Mouse (Mus musculus) urinary bladder, postnatal 4 days (tissue): ENCODE data around the gene Asgr2.
"Not testable (repeated sequence)": the region's sequence is repeated elsewhere in the genome, so short reads cannot be mapped to it uniquely, and the experiment has no call there.

ENCODE experiments used
- DNase-seq, 2 experiments: peaks; one replicate each; pipeline ENCODE4 v3.0.0; 2021 to 2022; ENCODE audit warnings: low spot score in 2 of 2

Asgr2 gene

DNA sequence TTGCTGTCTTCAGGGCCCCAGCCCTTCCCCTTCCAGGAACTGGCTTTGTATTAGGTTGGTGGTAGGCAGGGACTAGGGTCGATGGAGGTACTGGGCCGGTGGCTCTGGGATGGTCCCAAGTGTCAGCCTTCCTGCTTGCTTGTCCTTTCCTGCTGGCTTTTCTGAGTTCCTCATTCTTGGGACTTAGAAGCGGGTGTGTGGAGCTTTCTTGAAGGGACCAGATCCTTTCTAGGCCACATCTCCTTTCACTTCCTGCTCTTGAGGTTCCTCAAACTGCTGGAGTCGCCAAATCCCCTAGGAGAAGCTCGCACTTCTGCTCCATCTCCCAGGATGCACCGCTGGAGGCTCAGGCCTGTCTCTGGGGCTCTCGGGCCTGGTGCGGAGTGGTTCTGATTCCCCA is 7.9 kb upstream of the Asgr2 start:
- no peak for DNase-seq

DNA sequence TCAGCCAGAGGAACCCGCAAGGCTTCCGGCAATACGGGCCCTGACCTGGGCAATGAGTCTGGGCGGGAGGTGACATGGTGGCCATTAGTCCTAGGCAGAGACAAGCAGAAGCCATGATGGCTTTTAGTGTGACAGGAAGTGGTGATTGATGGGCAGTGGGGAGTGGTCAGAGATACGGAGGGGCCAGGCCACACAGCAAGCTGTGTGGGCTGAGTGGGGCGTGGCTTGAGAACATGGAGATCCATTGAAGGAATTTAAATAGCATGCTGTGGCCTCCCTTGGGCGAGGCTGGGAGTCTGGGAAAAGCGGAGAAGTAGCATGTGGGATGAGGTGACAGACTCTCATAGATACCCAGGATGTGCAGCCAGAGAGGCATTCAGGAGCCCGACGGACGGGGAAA is 5.0 kb downstream of the Asgr2 start:
- DNase-seq = no peak

DNA sequence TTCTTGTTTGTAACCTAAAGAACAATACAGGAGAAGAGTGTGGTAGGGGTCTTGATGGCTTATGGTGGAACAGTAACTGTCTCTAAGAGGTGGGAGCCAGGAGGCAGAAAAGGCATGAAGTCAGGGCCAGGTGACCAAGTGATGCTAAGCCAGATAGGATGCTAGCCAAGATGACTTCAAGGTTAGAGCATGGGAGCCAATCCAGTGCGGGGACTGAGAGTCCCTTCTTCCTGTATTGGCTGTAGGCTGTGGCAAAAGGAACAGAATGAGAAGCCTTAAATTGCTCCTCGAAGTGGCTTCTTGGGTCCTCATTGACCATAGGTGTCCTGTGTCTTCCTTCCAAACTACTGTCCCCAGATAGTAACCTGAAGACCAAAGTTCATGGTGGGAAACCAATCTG is 6.7 kb downstream of the Asgr2 start:
- DNase-seq = no peak

DNA sequence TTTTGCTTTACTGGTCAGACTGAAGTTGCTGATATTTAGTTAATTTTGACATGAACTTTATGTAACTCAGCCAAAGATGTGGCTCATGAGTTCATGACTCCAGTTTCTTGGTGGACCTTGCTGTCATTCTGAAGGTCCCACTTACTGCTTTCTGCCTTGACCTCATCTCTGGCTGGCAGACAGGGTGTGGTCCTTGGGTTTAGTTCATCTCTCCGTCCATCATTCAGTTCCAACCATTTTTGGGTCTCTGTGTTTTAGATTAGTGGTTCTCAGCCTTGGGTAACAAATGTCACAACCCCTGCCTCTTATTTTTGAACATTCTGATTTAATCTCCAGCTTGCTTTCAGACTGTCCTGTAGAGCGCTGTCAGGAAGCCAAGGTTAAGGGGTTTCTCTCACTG is 7.4 kb downstream of the Asgr2 start:
- DNase-seq = no peak

DNA sequence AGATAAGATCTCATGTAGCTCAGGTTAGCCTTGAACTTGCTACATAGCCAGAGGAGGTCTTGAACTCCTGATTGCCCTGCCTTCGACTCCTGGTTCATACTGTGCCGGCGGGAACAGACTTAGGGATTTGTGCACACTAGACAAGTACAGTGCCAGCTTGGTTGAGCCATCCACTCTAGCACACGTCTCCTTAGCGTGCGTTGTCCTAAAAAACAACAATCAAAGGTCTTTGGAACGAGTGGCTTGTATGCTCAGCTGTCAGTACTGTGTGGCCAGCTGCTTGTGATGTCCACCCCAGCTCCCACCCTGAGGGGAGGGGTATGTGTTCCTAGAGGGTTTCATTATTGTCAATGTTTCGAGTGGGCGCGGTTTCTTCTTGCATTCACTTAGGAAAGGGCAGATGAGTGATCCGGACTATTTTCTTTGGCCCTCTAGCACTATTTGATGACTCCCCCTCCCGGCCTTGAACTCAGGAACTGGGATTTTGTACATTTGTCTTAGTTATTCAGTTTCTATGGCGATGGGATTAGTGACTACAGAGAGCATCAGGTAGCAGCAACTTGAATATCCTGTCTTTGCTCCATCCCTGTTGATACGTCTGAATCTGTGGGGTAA is 11.4 kb downstream of the Asgr2 start:
- no peak for DNase-seq

DNA sequence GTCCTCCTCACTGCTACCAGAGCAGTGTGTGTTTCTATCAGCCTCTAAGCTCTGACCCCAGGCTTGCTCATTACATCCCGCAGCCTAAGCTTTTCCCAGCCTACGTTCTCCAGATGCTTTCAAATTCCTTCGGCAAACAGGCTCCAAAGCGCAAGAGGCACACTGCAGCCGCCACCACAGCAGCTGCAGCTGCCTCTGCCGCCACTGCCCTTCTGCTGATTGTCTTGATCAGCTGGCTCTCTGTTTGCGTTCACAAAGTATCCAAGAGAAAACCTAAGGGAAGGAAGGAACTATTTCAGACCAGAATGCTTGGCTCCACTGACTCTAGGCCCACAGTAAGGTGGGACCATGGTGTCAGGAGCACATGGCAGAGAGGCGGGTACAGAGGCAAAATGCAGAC is 14.6 kb downstream of the Asgr2 start:
- no peak for DNase-seq

DNA sequence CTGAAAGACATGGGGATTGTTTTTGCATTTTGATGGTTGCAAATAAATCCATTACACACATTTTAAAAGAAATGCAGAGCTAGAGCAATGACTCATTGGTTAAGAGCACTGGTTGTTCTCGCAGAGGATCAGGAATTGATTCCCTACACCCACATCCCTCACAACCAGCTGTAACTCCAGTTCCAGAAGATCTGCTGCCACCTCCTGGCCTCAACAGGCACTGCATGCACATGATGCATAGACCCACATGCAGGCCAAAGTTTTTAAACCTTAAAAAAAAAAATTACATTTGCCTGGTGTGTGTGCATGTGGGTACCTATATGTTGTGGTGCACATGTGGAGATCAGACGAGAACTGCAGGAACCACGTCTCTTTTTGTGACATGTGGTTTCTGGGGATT is 17.7 kb downstream of the Asgr2 start:
- no peak for DNase-seq

DNA sequence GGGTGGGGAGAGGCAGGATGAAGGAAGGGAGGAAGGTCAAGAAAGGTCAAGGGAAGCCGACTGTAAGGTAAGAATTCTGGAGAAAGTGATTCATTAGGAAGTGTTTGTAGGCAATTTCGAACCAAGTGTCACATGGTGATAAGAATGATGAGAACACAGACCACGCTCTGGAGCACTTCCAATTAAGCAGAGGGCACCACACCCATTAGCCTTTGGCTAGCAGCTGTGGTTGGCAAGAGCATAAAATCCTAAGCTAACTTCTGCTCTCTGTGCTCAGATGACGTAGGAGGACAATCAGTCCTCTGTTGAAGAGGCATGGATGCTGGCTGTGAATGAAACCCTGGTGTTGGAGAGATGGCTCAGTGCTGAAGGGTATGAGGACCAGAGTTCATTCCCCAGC is 22.1 kb downstream of the Asgr2 start:
- no peak for DNase-seq

DNA sequence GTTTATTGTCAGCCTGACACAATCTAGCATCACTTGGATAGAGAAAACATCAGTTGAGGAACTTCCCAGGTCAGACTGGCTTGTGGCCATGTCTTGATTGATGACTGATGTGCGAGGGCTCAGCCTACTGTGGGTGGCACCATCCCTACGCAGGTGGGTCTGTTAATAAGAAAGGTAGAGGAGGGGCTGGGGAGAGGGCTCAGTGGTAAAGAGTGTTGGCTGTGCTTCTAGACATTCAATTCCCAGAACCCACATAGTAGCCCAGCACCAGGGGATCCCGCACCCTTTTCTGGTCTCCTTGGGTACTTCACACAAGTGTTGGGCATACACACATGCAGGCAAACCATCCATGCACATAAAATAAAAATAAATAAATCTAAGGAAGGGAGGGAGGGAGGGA is 23.5 kb downstream of the Asgr2 start:
- DNase-seq = peak in 1 of 2 experiments; percentile 51

DNA sequence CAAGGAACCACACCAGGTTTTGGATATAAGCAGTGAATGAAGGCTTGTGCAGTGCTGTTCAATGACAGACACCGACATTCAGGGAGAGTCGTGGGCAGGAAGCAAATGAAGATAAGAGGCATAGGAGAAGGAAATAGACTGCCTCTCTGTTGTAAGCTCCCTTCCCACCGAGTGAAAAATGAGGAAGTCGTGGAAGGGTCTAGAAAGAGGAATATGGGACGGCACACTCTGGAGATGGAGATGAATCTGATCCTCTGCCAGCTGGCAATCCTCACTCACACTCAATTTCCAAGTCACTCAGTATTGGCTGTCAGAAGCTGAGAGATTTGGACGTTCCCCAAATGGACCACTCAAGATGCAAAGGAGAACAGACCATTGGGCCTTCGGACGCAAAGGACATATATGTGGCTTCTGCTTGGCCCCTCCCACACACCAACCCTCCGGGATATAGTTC is 37.5 kb downstream of the Asgr2 start, which contains the start of gene Mgl2:
Gene Mgl2 (plus strand): TSS at position 404 of the 454 bp plus-strand sequence.
- no peak for DNase-seq

DNA sequence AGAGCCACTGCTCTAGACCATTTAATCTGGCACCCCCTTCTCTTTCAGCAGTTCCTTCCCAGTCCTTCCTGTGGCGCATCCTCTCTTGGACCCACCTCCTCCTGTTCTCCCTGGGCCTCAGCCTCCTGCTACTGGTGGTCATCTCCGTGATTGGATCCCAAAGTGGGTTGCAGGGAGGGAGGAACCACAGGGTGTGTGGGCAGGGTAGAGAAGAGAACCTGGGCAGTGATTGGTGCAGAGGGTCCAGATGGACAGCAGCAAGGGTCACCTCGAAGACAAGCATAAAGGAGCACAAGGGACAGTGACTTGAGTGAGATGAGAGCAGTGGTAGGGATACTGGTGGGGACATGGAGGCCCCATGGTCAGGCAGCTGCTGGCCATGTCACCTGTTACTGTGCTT is 42.6 kb downstream of the Asgr2 start:
- not testable (repeated sequence) for DNase-seq

DNA sequence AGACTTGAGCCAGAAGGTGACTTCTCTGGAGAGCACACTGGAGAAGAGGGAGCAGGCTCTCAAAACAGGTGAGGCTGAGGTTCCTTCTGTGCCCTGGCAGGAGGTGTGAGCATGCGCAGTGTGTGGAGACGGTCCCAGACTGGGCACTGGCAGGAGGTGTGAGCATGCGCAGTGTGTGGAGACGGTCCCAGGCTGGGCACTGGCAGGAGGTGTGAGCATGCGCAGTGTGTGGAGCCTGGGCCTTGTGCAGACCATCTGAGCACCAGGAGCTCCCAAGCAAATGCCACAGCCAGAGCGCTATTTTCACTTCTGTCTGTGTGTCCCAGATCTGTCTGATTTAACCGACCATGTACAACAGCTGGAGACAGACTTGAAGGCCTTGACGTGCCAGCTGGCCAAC is 43.5 kb downstream of the Asgr2 start:
- DNase-seq = not testable (repeated sequence)

DNA sequence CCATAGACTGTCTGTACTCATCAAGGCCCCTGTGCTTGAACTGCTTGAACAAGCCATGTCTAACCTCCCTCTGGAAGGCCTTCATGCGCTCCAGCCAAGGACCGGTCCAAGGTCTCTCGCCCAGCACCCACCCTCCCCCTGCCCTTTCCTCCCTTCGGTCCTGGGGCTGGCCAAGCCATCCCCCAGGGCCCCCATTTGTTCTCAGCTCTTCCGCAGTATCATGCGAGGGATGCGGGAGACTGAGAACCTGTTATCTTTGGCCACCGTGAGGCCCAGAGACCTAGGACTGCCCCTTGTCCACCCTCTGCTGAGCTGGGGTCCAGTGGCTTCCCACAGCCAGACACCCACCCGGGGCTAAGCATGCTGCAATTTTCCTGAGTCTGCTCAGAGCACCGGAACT is 46.7 kb downstream of the Asgr2 start:
- DNase-seq = no peak

DNA sequence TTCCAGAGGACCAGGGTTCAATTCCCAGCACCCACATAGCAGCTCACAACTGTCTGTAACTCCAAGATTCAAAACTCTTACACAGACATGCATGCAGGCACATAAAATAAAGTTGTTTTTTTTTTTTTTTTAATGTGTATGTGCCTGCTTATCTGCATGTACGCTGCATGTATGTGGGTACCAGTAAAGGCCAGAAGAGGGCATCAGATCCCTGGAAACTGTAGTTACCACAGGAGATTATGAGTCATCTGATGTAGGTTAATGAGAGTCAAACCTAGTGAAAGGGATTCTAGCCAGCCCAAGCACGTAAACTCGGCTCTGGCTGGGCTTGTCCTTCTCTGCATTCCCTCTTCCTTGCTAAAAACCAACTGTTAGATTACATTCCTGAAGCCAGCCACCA is 58.6 kb downstream of the Asgr2 start:
- no peak for DNase-seq
